Mouse (Mus musculus): ENCODE results near the gene Adap2. TPM values are rescaled to one million over a fixed set of nuclear protein-coding genes. Genes with fewer than 3 reads are reported as not detected.

Gene Adap2
- polyA plus RNA-seq, 1 experiment, result not detected

- TF ChIP-seq CTCF (IDR thresholded peaks at IDR 0.05; ENCODE audit: insufficient read depth, low read depth, low read length), result no peak
- no peak for TF ChIP-seq POLR2A (IDR thresholded peaks at IDR 0.05; ENCODE audit: insufficient read depth, low read depth, low read length)
- 90% methylated on average over 9 of the region's 9 CpGs for WGBS
- no peak overlapping the region for H3K4me3 ChIP-seq (ENCODE audit: insufficient read depth, low read depth, low read length)
- H3K4me1 ChIP-seq (ENCODE audit: control insufficient read depth, insufficient read depth, low read length), result no peaks in the 10 kb centered on the region
- no peak overlapping the region for H3K27ac ChIP-seq (ENCODE audit: insufficient read depth, low read depth, low read length)
Observed at GRCm38 (mm10) chr11:80168121-80168520, 14.2 kb downstream of the Adap2 start.

- TF ChIP-seq POLR2A (IDR thresholded peaks at IDR 0.05; ENCODE audit: insufficient read depth, low read depth, low read length) (no peak), CTCF (IDR thresholded peaks at IDR 0.05; ENCODE audit: insufficient read depth, low read depth, low read length) (no peak)
- H3K27ac ChIP-seq (ENCODE audit: insufficient read depth, low read depth, low read length), result no peak overlapping the region
- WGBS, result 81% methylated on average over 4 of the region's 4 CpGs
Observed at GRCm38 (mm10) chr11:80168611-80169249, 14.8 kb downstream of the Adap2 start.

DNA sequence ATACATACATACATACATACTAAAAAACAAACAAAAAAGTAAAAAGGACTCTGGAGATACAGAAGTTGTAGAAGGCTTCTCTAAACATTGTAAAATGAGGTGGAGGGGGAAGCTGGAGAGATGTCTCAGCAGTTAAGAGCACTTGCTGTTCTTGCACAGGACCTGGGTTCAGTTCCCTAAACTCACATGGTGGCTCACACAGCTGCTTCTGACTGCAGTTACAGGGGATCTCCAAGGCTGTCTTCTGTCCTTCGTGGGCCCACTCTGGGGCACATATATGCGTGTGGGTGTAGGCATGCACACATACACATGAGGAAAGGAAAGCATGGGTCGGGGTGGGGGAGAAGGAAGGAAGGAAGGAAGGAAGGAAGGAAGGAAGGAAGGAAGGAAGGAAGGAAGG is 15.7 kb downstream of the Adap2 start:
- no peak for TF ChIP-seq CTCF (IDR thresholded peaks at IDR 0.05; ENCODE audit: insufficient read depth, low read depth, low read length)
- TF ChIP-seq POLR2A (IDR thresholded peaks at IDR 0.05; ENCODE audit: insufficient read depth, low read depth, low read length), result no peak
- Histone ChIP-seq H3K27ac (ENCODE audit: insufficient read depth, low read depth, low read length) (no peak overlapping the region), H3K4me1 (ENCODE audit: control insufficient read depth, insufficient read depth, low read length) (no peaks in the 10 kb centered on the region), H3K4me3 (ENCODE audit: insufficient read depth, low read depth, low read length) (no peak overlapping the region)
- WGBS, result 91% methylated on average over 3 of the region's 3 CpGs

More at GRCm38 (mm10) chr11:80168611-80169249, 14.8 kb downstream of the Adap2 start:
- Histone ChIP-seq H3K4me1 (ENCODE audit: control insufficient read depth, insufficient read depth, low read length) (no peaks in the 10 kb centered on the region), H3K4me3 (ENCODE audit: insufficient read depth, low read depth, low read length) (no peak overlapping the region)

- H3K4me1 ChIP-seq (ENCODE audit: control insufficient read depth, insufficient read depth, low read length), result no peaks in the 10 kb centered on the region
- no peak overlapping the region for H3K27ac ChIP-seq (ENCODE audit: insufficient read depth, low read depth, low read length)
- TF ChIP-seq POLR2A (IDR thresholded peaks at IDR 0.05; ENCODE audit: insufficient read depth, low read depth, low read length), result no peak
- TF ChIP-seq CTCF (IDR thresholded peaks at IDR 0.05; ENCODE audit: insufficient read depth, low read depth, low read length), result no peak
- H3K4me3 ChIP-seq (ENCODE audit: insufficient read depth, low read depth, low read length), result no peak overlapping the region
- WGBS, result 76% methylated on average over 5 of the region's 5 CpGs
Observed at GRCm38 (mm10) chr11:80170351-80170750, 16.4 kb downstream of the Adap2 start.

DNA sequence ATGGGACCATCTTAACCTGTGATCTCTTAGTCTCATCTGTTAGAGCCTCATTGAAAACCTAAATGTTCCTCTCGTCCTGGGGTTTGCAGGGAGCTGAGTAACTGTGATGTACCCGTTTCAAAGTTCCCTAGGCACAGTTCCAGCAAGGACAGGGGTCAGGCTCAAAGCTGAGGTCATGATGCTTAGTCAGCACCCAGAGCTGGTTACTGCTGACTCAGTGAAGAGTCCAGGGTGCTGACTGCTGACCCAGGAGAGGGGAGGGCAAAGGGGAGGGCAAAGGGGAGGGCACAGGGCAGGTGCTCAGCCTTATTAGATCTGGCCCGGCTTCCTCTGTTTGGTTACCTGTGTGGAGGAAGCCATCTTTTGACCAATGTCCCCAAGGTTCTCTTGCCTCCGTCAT is 18.0 kb downstream of the Adap2 start:
- WGBS, result 82% methylated on average over 4 of the region's 4 CpGs
- Histone ChIP-seq H3K4me3 (ENCODE audit: insufficient read depth, low read depth, low read length) (no peak overlapping the region), H3K27ac (ENCODE audit: insufficient read depth, low read depth, low read length) (no peak overlapping the region), H3K4me1 (ENCODE audit: control insufficient read depth, insufficient read depth, low read length) (no peaks in the 10 kb centered on the region)
- TF ChIP-seq CTCF (IDR thresholded peaks at IDR 0.05; ENCODE audit: insufficient read depth, low read depth, low read length), result no peak
- TF ChIP-seq POLR2A (IDR thresholded peaks at IDR 0.05; ENCODE audit: insufficient read depth, low read depth, low read length), result no peak

GRCm38 (mm10) chr11:80173963-80174670 is 20.2 kb downstream of the Adap2 start:
- WGBS, result 82% methylated on average over 11 of the region's 11 CpGs
- H3K27ac ChIP-seq (ENCODE audit: insufficient read depth, low read depth, low read length), result no peak overlapping the region
- no peaks in the 10 kb centered on the region for H3K4me1 ChIP-seq (ENCODE audit: control insufficient read depth, insufficient read depth, low read length)
- TF ChIP-seq CTCF (IDR thresholded peaks at IDR 0.05; ENCODE audit: insufficient read depth, low read depth, low read length) (no peak), POLR2A (IDR thresholded peaks at IDR 0.05; ENCODE audit: insufficient read depth, low read depth, low read length) (no peak)
- H3K4me3 ChIP-seq (ENCODE audit: insufficient read depth, low read depth, low read length), result no peak overlapping the region

- H3K27ac ChIP-seq (ENCODE audit: insufficient read depth, low read depth, low read length), result no peak overlapping the region
- no peak overlapping the region for H3K4me3 ChIP-seq (ENCODE audit: insufficient read depth, low read depth, low read length)
- TF ChIP-seq POLR2A (IDR thresholded peaks at IDR 0.05; ENCODE audit: insufficient read depth, low read depth, low read length) (no peak), CTCF (IDR thresholded peaks at IDR 0.05; ENCODE audit: insufficient read depth, low read depth, low read length) (no peak)
- WGBS, result 82% methylated on average over 11 of the region's 11 CpGs
- no peaks in the 10 kb centered on the region for H3K4me1 ChIP-seq (ENCODE audit: control insufficient read depth, insufficient read depth, low read length)
Observed at GRCm38 (mm10) chr11:80176911-80177895, 23.3 kb downstream of the Adap2 start.

GRCm38 (mm10) chr11:80178316-80178715 is 24.4 kb downstream of the Adap2 start:
- H3K27ac ChIP-seq (ENCODE audit: insufficient read depth, low read depth, low read length), result no peak overlapping the region
- no peaks in the 10 kb centered on the region for H3K4me1 ChIP-seq (ENCODE audit: control insufficient read depth, insufficient read depth, low read length)
- WGBS, result 92% methylated on average over 8 of the region's 8 CpGs
- TF ChIP-seq CTCF (IDR thresholded peaks at IDR 0.05; ENCODE audit: insufficient read depth, low read depth, low read length) (no peak), POLR2A (IDR thresholded peaks at IDR 0.05; ENCODE audit: insufficient read depth, low read depth, low read length) (no peak)
- no peak overlapping the region for H3K4me3 ChIP-seq (ENCODE audit: insufficient read depth, low read depth, low read length)
